16 mouse cellular contexts compared by ENCODE assay signal in genomic region chr10:98948096-98948495, GRCm38 (mm10). TPM values are rescaled to one million over a fixed set of nuclear protein-coding genes. Genes with fewer than 3 reads are reported as not detected.
A peak's percentile ranks its signal among the peaks of the same experiment; 100 is the strongest.
DNase-seq lines count a peak whose midpoint lies in the region; ATAC-seq and TF ChIP-seq lines count a peak whose summit lies in the region.
"Had no signal": no experiment of that assay in that cellular context is flagged by ENCODE, and none has a peak within 500 bp of the region (broad histone marks: within the 10 kb centered on the region; RNA-seq: fewer than 3 reads in every experiment).

No protein-coding gene starts in this region.

- no peak overlapping the region for H3K4me2 ChIP-seq in midbrain, embryonic 11.5 days
- H3K4me2 ChIP-seq: embryonic facial prominence, embryonic 13.5 days; heart, embryonic 11.5 days; liver, embryonic 13.5 days; midbrain, embryonic 12.5 days had no signal

- peaks cover 2% of the 10 kb centered on the region; the same call in 1 of the 2 replicates for H3K4me1 ChIP-seq in midbrain, embryonic 11.5 days (ENCODE audit: control insufficient read depth, insufficient read depth, low read length)
- H3K4me1 ChIP-seq in midbrain, embryonic 10.5 days = no peaks in the 10 kb centered on the region
- H3K4me1 ChIP-seq in kidney, adult 2 months (ENCODE audit: control insufficient read depth, insufficient read depth, low read length) = peaks cover 17% of the 10 kb centered on the region

- no peak for DNase-seq in layer of hippocampus, adult 2 months (ENCODE audit: low spot score in 2 of 2)
- DNase-seq in layer of hippocampus, postnatal 36 days = no peak
- peak; percentile 45 for DNase-seq in midbrain, embryonic 11.5 days (ENCODE audit: low spot score, missing footprints)
- no peak for DNase-seq in midbrain, embryonic 10.5 days (ENCODE audit: low spot score)
- peak; percentile 86 for DNase-seq in gonadal fat pad, adult 2 months (ENCODE audit: low read depth)
- no peak for DNase-seq in layer of hippocampus, adult 18-20 months (ENCODE audit: low spot score in 2 of 2)
- DNase-seq in kidney, adult 2 months = no peak
- DNase-seq: cerebellum, adult 18-20 months; layer of hippocampus, adult 9-11 months; liver, embryonic 13.5 days; right cerebral cortex, postnatal 14 days; thymus, postnatal 4 days had no signal

- peak overlapping the region; percentile 15 for H3K27ac ChIP-seq in layer of hippocampus, adult 2 months
- no peak overlapping the region for H3K27ac ChIP-seq in midbrain, embryonic 11.5 days (ENCODE audit: low read depth, low read length)
- no peak overlapping the region for H3K27ac ChIP-seq in midbrain, embryonic 10.5 days (replicated peaks)
- H3K27ac ChIP-seq in kidney, adult 2 months (ENCODE audit: insufficient read depth, low read depth, low read length) = no peak overlapping the region
- H3K27ac ChIP-seq: embryonic facial prominence, embryonic 13.5 days; liver, embryonic 13.5 days; midbrain, embryonic 12.5 days had no signal

- no peak for TF ChIP-seq CTCF in layer of hippocampus, adult 2 months (conservative IDR thresholded peaks at IDR 0.05)
- TF ChIP-seq CTCF in kidney, adult 2 months (conservative IDR thresholded peaks at IDR 0.05; ENCODE audit: insufficient read depth, insufficient read length, low read depth, low read length) = no peak

- no peak overlapping the region for H3K9ac ChIP-seq in midbrain, embryonic 11.5 days (ENCODE audit: low read length)
- H3K9ac ChIP-seq: embryonic facial prominence, embryonic 13.5 days; liver, embryonic 13.5 days; midbrain, embryonic 12.5 days had no signal

- H3K9me3 ChIP-seq in midbrain, embryonic 11.5 days (ENCODE audit: control insufficient read depth, low read length) = no peaks in the 10 kb centered on the region
- no peaks in the 10 kb centered on the region for H3K9me3 ChIP-seq in midbrain, embryonic 10.5 days (replicated peaks)
- H3K9me3 ChIP-seq: embryonic facial prominence, embryonic 13.5 days; liver, embryonic 13.5 days; midbrain, embryonic 12.5 days had no signal

- H3K27me3 ChIP-seq in midbrain, embryonic 11.5 days (ENCODE audit: control insufficient read depth, insufficient read depth, low read length) = no peaks in the 10 kb centered on the region
- no peaks in the 10 kb centered on the region for H3K27me3 ChIP-seq in midbrain, embryonic 10.5 days (ENCODE audit: low read depth, poor library complexity, severe bottlenecking)
- H3K27me3 ChIP-seq in kidney, adult 2 months (replicated peaks; ENCODE audit: control insufficient read depth, insufficient read depth, low read length) = no peaks in the 10 kb centered on the region
- H3K27me3 ChIP-seq: embryonic facial prominence, embryonic 13.5 days; liver, embryonic 13.5 days; midbrain, embryonic 12.5 days had no signal

- no peaks in the 10 kb centered on the region for H3K36me3 ChIP-seq in midbrain, embryonic 11.5 days (ENCODE audit: control insufficient read depth, insufficient read depth, low read length)
- no peaks in the 10 kb centered on the region for H3K36me3 ChIP-seq in midbrain, embryonic 10.5 days
- no peaks in the 10 kb centered on the region for H3K36me3 ChIP-seq in kidney, adult 2 months (ENCODE audit: control insufficient read depth, insufficient read depth, low read length)
- H3K36me3 ChIP-seq: embryonic facial prominence, embryonic 13.5 days; liver, embryonic 13.5 days; midbrain, embryonic 12.5 days had no signal

- ATAC-seq in midbrain, embryonic 11.5 days (ENCODE audit: low FRiP score) = no peak
- peak; percentile 62 for ATAC-seq in monocyte, adult 5-6 weeks (replicated peaks; ENCODE audit: insufficient number of reproducible peaks, low FRiP score, low TSS enrichment, poor library complexity, severe bottlenecking)

- no peak for TF ChIP-seq POLR2A in kidney, adult 2 months (IDR thresholded peaks at IDR 0.05; ENCODE audit: low read depth, low read length)

- H3K4me3 ChIP-seq in layer of hippocampus, adult 2 months = no peak overlapping the region
- no peak overlapping the region for H3K4me3 ChIP-seq in midbrain, embryonic 11.5 days (ENCODE audit: low read depth, low read length)
- H3K4me3 ChIP-seq in midbrain, embryonic 10.5 days = no peak overlapping the region
- no peak overlapping the region for H3K4me3 ChIP-seq in kidney, adult 2 months (ENCODE audit: insufficient read depth, low read depth, low read length)
- H3K4me3 ChIP-seq: embryonic facial prominence, embryonic 13.5 days; liver, embryonic 13.5 days; midbrain, embryonic 12.5 days had no signal

- WGBS in midbrain, embryonic 11.5 days = 89% methylated on average over 5 of the region's 5 CpGs
- WGBS in midbrain, embryonic 10.5 days = 97% methylated on average over 5 of the region's 5 CpGs
- 80% methylated on average over 5 of the region's 5 CpGs for WGBS in kidney, adult 2 months

RNA-seq across cellular contexts. Expression of gene Atp2b1, which starts 33.9 kb away (rescaled TPM):
- total RNA-seq in layer of hippocampus, adult 2 months (2021) = 1,000 to 10,000 TPM; 1,026 to 1,053 TPM
- total RNA-seq in layer of hippocampus, postnatal 36 days (2021) = 1,000 to 10,000 TPM; 1,023 to 1,033 TPM
- 76.4 and 88.3 TPM in 2 replicates for polyA plus RNA-seq in midbrain, embryonic 11.5 days (2014; fragmentation: Nextera tagmentation; extraction: Ambion mirVana)
- 80.8 and 83.9 TPM in 2 replicates for polyA plus RNA-seq in midbrain, embryonic 10.5 days (2016; fragmentation: Nextera tagmentation; extraction: Ambion mirVana)
- polyA plus RNA-seq in gonadal fat pad, adult 2 months (2012; rRNA removed) = 25.6 and 26.8 TPM in 2 replicates
- 167 to 305 TPM (median 212 TPM) in 3 replicates for total RNA-seq in monocyte, adult 5-6 weeks (2017)
- 1,000 to 10,000 TPM in 1 of 2 experiments, 100 to 1,000 TPM in 1; 905 to 1,057 TPM for total RNA-seq in layer of hippocampus, adult 18-20 months (2021)
- 12.3 and 13.3 TPM in 2 replicates for polyA plus RNA-seq in kidney, adult 2 months (2012; rRNA removed)

Comparison
In these comparisons a context has a peak if more than half of its experiments do, and no peak if none do; other contexts are left out.
1. DNase-seq: peak in midbrain, embryonic 11.5 days (single experiment) and gonadal fat pad, adult 2 months (single experiment); none in layer of hippocampus, adult 2 months (0 of 2), layer of hippocampus, postnatal 36 days (0 of 2), midbrain, embryonic 10.5 days (single experiment), layer of hippocampus, adult 18-20 months (0 of 2) and kidney, adult 2 months (single experiment).